Mouse (Mus musculus) testis, adult 2 months (tissue): ENCODE measurements around the gene Cyp1a2. TPM values are rescaled to one million over a fixed set of nuclear protein-coding genes. Genes with fewer than 3 reads are reported as not detected.

ENCODE experiments used
- H3K27ac ChIP-seq: fragments of 200-500 bp; 2 replicates; pipeline ENCODE4 v1.5.1; 2012; ENCODE audit warnings: low read depth, low read length; ENCODE audit not compliant: control insufficient read depth, insufficient read depth
- H3K27me3 ChIP-seq: fragments of 200-500 bp; 2 replicates; pipeline ENCODE4 v1.6.1; 2012; ENCODE audit warnings: mild to moderate bottlenecking, low read length, moderate library complexity; ENCODE audit not compliant: control insufficient read depth, insufficient read depth
- H3K36me3 ChIP-seq: fragments of 200-500 bp; 2 replicates; pipeline ENCODE4 v1.6.1; 2012; ENCODE audit warnings: mild to moderate bottlenecking, low read length; ENCODE audit not compliant: control insufficient read depth, insufficient read depth
- H3K4me1 ChIP-seq: fragments of 200-500 bp; 2 replicates; pipeline ENCODE4 v1.6.1; 2012; ENCODE audit warnings: low read length; ENCODE audit not compliant: control insufficient read depth, insufficient read depth
- H3K4me3 ChIP-seq: fragments of 200-500 bp; 2 replicates; pipeline ENCODE4 v1.5.1; 2012; ENCODE audit warnings: low read depth, mild to moderate bottlenecking, low read length, moderate library complexity, mixed read lengths; ENCODE audit not compliant: control insufficient read depth
- CTCF ChIP-seq: fragments of 200-500 bp; IDR thresholded peaks from 2 replicates; pipeline ENCODE4 v1.5.1; 2012; ENCODE audit warnings: low read depth, mild to moderate bottlenecking, inconsistent platforms, low read length, moderate library complexity; ENCODE audit not compliant: control insufficient read depth, insufficient read depth, insufficient replicate concordance
- POLR2A ChIP-seq: fragments of 200-500 bp; IDR thresholded peaks from 2 replicates; pipeline ENCODE4 v1.6.1; 2012; ENCODE audit warnings: low read depth, mild to moderate bottlenecking, inconsistent platforms, low read length, moderate library complexity; ENCODE audit not compliant: control insufficient read depth
- polyA plus RNA-seq: library from polyadenylated mRNA; depleted of rRNA; stranded (reverse); fragments of >200 nt; gene quantifications from 2 replicates; pipeline ENCODE4 v1.2.3, GENCODE M21; 2012

The Cyp1a2 gene
- polyA plus RNA-seq, 1 experiment = 0.16 TPM

DNA sequence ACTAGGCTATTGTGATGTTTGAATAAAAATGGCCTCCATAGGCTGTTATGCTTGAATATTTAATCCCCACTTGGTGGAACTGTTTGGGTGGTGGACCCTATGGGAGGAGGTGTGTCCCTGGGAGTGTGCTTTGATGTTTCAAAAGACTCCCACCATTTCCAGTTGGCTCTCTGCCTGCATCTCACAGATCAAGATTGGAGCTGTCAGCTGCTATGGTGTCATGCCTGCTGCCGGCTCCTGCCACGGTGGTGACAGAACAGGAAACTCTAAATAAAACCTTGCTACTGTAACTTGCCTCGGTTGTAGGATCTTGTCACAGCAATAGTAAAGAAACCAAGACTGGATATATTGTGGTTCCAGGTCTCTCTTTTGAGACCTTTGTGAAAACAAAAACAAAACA lies 22.0 kb downstream of the Cyp1a2 start:
- Histone ChIP-seq H3K36me3 (no peaks in the 10 kb centered on the region), H3K27me3 (no peaks in the 10 kb centered on the region), H3K4me1 (no peaks in the 10 kb centered on the region), H3K27ac (no peak overlapping the region), H3K4me3 (no peak overlapping the region)
- TF ChIP-seq POLR2A (no peak), CTCF (no peak)

DNA sequence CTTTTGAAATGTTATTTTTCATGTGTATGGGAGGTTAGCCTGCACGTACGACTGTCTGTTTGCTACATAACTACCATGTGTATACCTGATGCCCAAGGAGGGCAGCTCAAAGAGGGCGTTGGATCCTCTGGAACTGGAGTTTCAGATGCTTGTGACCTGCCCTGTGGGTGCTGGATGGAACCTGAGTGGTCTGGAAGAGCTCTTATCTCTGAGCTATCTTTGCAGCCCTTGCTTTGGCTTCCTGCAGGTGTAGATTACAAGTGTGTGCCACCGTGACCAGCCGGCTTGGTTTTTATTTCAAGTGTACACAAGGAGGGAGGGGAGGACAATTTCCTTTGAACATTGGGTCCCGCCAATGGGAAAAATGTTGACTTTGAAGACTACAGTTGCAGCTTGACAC lies 23.0 kb downstream of the Cyp1a2 start:
- Histone ChIP-seq H3K4me3 (no peak overlapping the region), H3K4me1 (peaks cover 5% of the 10 kb centered on the region; the same call in 1 of the 2 replicates), H3K27me3 (no peaks in the 10 kb centered on the region), H3K27ac (no peak overlapping the region), H3K36me3 (no peaks in the 10 kb centered on the region)
- no peak for TF ChIP-seq POLR2A
- TF ChIP-seq CTCF = no peak

DNA sequence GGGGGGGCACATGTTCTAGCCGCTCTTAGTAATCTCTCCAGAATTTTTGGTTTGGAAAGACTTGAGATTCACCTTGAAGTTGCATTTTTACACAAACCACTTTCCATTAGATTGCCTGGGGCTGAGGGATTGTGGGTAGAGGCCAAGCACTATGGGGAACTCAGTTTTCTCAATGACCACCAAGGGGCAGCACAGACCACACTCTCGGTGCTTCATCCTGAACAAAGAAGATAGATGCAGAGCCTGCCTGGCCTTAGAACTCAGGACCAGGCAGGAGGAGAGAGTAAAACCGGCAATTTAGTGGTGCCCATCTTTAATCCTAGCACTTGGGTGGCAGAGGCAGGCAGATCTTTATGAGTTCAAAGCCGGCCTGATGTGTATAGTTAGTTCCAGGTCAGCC lies 23.7 kb downstream of the Cyp1a2 start:
- no peak overlapping the region for H3K4me3 ChIP-seq
- no peaks in the 10 kb centered on the region for H3K36me3 ChIP-seq
- H3K27me3 ChIP-seq = no peaks in the 10 kb centered on the region
- peaks cover 5% of the 10 kb centered on the region; the same call in 1 of the 2 replicates for H3K4me1 ChIP-seq
- no peak overlapping the region for H3K27ac ChIP-seq
- no peak for TF ChIP-seq POLR2A
- TF ChIP-seq CTCF = peak; percentile 57; the same call in 1 of the 2 replicates

DNA sequence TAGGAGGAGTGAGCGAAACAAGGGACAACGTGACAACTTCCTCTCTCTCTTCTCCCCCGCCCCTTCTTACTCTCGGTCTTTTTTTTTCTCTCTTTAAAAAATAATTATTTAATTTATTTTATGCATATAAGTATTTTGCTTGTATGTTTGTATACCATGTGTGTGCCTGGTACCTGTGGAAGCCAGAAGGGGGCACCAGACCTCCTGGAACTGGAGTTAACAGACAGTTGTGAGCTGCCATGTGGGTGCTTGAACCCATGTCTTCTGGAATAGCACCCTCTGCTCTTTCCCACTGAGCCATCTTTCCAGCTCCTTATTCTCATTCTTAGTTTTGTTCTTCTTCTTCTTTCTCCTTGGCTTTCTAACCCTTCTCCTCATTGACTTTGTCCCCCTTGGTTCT lies 24.5 kb downstream of the Cyp1a2 start:
- H3K4me1 ChIP-seq = peaks cover 7% of the 10 kb centered on the region
- no peak overlapping the region for H3K27ac ChIP-seq
- H3K27me3 ChIP-seq = no peaks in the 10 kb centered on the region
- no peaks in the 10 kb centered on the region for H3K36me3 ChIP-seq
- H3K4me3 ChIP-seq = no peak overlapping the region
- TF ChIP-seq CTCF = no peak
- TF ChIP-seq POLR2A = no peak

DNA sequence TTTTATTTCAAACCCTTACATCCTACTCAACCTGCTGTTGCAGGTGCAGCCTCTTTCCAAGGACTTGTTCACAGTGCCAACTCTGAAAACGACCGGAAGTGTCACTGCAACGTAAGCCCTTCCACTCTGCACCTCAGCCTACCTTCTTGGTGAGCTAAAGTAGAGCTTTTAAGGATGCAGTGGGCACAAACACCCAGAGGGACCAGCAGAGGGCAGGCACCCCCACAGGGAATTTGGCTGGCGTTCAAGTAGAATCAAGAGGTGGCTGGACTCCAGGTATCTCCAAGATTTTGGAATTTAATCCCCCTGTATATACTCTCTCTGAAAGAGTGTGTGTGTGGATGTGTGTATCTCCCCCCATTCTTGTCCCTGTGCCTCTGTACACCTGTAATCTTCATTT lies 25.7 kb downstream of the Cyp1a2 start:
- no peak overlapping the region for H3K27ac ChIP-seq
- no peaks in the 10 kb centered on the region for H3K36me3 ChIP-seq
- peaks cover 8% of the 10 kb centered on the region for H3K4me1 ChIP-seq
- H3K27me3 ChIP-seq = no peaks in the 10 kb centered on the region
- no peak overlapping the region for H3K4me3 ChIP-seq
- TF ChIP-seq POLR2A (no peak), CTCF (no peak)

DNA sequence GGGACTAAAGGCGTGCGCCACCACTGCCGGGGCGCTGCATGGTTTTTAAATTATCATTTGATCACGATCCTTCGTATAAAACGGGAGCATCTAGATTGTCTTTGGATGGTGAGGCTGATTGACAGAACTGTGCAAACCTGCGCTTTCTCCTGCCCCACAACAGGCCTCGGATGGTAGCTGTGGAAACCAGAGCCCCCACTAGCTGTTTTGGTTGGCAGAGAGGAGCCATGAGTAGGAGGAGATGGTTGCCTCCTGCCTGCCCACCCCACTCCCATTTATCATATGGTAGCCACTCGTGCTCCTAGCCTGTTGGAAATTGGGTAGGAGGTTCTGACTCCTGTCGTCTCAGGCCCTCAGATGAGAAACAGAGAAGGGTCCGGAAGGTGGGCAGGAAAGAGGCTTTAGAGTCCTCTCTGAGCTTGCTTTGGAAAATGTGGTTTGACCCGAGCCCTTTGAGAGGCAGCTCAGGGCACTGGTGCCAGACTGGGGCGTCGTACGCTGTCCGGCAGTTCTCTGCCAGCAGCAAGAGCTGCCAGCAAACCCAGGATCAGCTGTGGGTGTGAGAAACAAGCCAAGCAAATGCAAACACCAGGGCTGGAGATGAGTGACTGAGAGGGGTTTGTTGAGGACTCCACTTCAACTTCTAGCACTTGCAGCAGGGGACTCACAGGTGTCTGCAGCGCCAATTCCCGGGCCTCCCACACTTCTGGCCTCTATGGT lies 26.7 kb downstream of the Cyp1a2 start:
- TF ChIP-seq CTCF (no peak), POLR2A (no peak)
- Histone ChIP-seq H3K27ac (no peak overlapping the region), H3K36me3 (no peaks in the 10 kb centered on the region), H3K27me3 (no peaks in the 10 kb centered on the region), H3K4me3 (no peak overlapping the region), H3K4me1 (peaks cover 8% of the 10 kb centered on the region)

DNA sequence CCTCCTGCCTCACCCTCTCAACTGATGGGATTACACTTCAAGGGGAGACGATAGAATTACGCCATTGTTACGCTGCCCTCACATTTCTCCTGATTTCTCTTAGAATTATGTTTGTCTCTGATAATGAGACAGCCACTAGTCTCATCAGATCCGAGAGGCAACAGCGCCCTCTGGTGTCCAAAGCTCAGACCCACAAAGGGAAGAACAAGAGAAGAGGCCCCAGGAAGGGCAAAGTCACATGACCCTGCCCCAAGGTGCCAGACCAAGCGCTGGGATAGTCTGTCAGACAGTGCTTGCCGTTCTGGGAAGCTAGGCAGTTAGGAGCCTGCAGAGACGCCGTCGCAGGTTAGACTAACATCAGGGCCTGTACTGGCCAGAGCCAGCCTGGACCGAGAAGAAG lies 27.8 kb downstream of the Cyp1a2 start:
- H3K4me1 ChIP-seq = peaks cover 8% of the 10 kb centered on the region
- H3K36me3 ChIP-seq = no peaks in the 10 kb centered on the region
- TF ChIP-seq POLR2A (no peak), CTCF (peak; percentile 77)
- H3K27me3 ChIP-seq = no peaks in the 10 kb centered on the region
- no peak overlapping the region for H3K4me3 ChIP-seq
- H3K27ac ChIP-seq = no peak overlapping the region
